Mouse (Mus musculus) macrophage (primary cell): ENCODE data around the gene Tmem14c. TPM values are rescaled to one million over a fixed set of nuclear protein-coding genes. Genes with fewer than 3 reads are reported as not detected.
"Not testable (repeated sequence)": the region's sequence is repeated elsewhere in the genome, so short reads cannot be mapped to it uniquely, and the experiment has no call there.

Experiments used
- H3K27ac ChIP-seq: fragments of 350-480 bp; formaldehyde crosslinking; 2 replicates; pipeline ENCODE4 v1.9.0; 2021
- H3K36me3 ChIP-seq: fragments of 350-480 bp; formaldehyde crosslinking; 2 replicates; pipeline ENCODE4 v1.9.0; 2021; ENCODE audit errors: inconsistent target
- H3K4me3 ChIP-seq: fragments of 350-480 bp; formaldehyde crosslinking; 2 replicates; pipeline ENCODE4 v1.9.0; 2021; ENCODE audit errors: inconsistent target
- H3K79me2 ChIP-seq: fragments of 350-480 bp; formaldehyde crosslinking; 2 replicates; pipeline ENCODE4 v1.9.0; 2021; ENCODE audit errors: inconsistent target
- WGBS: methylation state at CpG from one replicate; pipeline ENCODE4 v1.1.7; 2026; ENCODE audit warnings: inconsistent platforms; ENCODE audit not compliant: missing documents; 5-methylcytosine and 5-hydroxymethylcytosine counted together
- polyA plus RNA-seq: library from polyadenylated mRNA; stranded (reverse); fragments of 250-400 nt; gene quantifications from 3 replicates; pipeline ENCODE4 v1.2.4, GENCODE M21; 2018; ENCODE audit warnings: inconsistent platforms

Gene Tmem14c
- polyA plus RNA-seq, 1 experiment from 2014 or later = 94.0 TPM

DNA sequence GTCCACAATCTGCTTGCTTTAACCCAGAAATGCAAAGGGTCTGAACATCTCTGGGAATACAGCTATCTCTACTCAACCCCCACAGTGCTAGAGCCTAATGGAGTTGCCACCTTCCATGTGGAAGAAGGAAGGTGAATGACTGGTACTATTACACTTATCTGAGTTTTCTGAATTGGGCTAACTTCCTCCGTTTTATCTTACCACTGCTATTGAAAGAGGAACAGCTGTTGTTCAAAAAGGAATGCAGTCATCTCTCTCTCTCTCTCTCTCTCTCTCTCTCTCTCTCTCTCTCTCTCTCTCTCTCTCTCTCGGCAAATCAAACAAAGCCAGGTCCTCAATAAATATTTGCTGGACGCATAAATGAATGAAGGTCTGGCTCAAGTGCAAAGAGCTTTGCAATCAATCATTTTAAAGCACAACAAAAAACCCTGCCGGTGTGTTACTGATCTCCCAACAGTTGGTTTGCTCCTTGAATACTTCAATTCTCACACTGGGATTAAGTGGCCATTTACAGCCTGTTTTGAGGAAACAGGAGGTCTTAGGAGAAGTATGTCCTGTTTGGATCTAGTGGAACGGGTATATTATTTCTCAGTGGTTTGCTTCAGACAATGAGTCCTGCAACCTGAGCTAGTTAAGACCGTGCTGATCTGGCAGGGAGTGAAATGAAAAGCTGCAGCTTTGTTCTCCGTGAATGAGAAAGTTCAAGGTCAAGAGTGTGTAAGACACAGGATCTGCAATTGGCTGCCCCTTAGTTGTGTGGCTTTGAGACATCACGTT is 21.4 kb upstream of the Tmem14c start:
- no peaks in the 10 kb centered on the region for H3K36me3 ChIP-seq
- 50% methylated on average over 5 of the region's 8 CpGs for WGBS
- no peaks in the 10 kb centered on the region for H3K79me2 ChIP-seq
- H3K4me3 ChIP-seq = no peak overlapping the region
- H3K27ac ChIP-seq = no peak overlapping the region

DNA sequence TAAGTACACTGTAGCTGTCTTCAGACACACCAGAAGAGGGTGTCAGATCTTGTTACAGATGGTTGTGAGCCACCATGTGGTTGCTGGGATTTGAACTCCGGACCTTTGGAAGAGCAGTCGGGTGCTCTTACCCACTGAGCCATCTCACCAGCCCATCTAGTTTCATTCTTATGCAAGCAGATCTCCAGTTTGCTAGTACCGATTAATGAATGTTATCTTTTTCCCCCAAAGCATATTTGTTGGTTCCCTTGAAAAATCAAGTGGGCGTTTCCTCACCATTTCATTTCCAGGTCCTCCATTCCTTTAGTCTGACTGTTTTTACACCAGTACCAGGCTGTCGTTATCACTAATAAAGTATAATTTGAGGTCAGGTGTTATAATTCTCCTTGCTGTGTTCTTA is 17.6 kb upstream of the Tmem14c start:
- H3K79me2 ChIP-seq = peaks cover 24% of the 10 kb centered on the region
- not testable (repeated sequence) for H3K36me3 ChIP-seq, H3K4me3 ChIP-seq, H3K27ac ChIP-seq
- 95% methylated on average over 5 of the region's 5 CpGs for WGBS

DNA sequence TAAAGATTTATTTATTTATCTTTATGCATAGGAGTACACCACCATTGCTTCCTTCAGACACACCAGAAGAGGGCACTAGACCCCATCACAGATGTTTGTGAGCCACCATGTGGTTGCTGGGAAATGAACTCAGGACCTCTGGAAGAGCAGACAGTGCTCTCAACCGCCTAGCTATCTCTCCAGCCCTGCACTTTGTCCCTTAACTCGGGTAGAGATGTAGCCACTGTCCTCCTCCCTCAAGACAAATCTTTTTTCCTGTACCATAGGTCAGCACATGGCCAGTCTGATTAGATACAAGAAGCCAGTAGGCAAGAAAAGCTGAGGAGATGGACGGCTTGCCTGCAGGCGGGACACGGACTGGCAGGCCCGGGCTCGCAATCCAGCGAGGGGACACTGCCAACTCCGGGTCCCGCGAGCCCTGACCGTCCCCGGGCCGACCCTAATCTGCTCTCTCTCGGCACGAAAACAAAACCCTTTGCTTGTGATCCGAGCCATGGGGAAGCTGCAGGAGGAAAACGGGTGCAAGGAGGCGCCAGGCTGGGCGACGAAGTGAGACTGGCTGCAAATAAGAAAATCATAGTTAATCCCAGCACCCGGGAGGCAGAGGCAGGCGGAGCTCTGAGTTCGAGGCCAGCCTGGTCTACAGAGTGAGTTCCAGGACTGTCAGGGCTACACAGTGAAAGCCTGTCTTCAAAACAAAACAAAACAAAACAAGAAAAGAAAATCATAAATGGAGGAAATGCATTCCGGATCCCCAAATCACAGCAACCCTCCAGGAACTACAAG is 15.8 kb upstream of the Tmem14c start:
- Histone ChIP-seq H3K4me3 (peak overlapping the region; percentile 91), H3K79me2 (peaks cover 42% of the 10 kb centered on the region), H3K27ac (peak overlapping the region; percentile 96), H3K36me3 (peaks cover 1% of the 10 kb centered on the region; the same call in 1 of the 2 replicates)
- WGBS = under 1% methylated on average over 25 of the region's 25 CpGs

DNA sequence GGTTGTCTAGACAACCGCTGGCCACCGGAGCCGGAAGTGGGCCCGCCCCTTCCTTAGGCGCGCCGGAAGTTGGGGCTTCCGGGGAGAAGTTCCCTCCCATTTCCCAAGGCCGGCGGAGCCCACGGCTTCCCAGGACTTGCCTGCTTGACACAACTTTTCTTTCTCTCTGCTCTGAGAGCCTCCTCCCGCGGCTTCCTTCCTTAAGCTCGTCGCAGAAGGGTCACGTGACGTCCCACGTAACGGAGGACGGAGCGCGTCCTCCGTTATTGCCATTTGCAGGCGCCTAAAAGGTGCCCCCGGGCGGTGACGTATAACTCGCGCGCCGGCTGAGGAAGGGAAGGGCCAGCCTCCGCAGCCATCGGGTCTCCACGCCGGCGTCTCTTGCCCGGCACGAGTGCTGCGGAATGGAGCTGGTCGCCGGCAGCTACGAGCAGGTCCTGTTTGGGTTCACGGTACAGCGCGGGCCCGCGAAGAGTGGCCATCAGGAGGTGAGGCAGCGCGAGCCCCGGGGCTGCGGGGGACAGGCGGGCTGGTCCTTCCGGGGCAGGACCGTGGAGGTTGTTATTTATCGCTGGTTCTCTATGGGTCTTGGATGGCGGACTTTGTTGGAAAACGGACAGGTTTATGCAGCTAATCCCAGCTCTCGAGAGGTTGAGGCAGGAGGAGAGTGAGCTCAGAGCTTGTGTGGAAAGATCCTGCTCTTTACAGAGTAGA is 15.0 kb upstream of the Tmem14c start, which contains the start of gene Pak1ip1:
Gene Pak1ip1, plus strand, starts transcription at position 98 of the 714 bp plus-strand sequence.
- Histone ChIP-seq H3K4me3 (peak within 1 kb of the TSS; percentile 91), H3K27ac (peak within 1 kb of the TSS; percentile 96), H3K79me2 (peaks cover 49% of the 10 kb centered on the region), H3K36me3 (peaks cover 9% of the 10 kb centered on the region)
- 2% methylated on average over 58 of the region's 58 CpGs for WGBS

DNA sequence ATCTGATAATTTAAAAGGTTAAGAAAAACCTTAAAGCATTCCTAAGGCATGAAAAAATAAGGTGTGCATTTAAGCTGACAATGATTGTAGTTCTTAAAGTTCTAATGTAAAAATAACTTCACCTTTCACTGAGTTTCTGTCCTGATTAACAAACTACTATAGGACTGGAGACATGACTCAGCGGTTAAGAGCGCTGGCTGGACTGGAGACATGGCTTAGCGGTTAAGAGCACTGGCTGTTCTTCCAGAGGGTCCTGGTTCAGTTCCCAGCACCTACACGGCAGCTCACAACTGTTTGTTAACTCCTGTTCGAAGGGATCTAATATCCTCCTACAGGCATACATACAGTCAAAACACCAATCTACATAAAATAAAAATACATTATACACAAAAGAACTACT is 14.1 kb upstream of the Tmem14c start:
- H3K27ac ChIP-seq = no peak overlapping the region

DNA sequence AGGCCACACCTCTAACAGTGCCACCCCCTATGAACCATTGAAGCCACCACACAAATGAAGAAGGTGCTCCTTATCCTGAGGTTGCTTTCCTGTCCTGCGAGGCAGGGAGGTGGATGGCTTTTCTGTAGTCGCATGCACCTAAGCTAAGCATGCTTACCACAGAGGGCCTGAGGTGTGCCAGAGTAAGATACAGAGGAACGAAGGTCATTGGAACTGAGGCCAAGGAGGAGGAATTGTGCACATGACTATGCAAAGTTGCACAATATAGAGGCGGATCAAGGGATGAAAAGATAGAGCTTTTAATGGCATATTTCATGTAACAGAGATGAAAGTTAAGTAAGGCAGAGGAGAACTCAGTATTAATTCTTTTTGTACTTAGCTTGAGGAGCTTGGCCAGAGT is 9.8 kb upstream of the Tmem14c start:
- 92% methylated on average over 4 of the region's 4 CpGs for WGBS

More for the DNA sequence above, 14.1 kb upstream of the Tmem14c start:
- Histone ChIP-seq H3K4me3 (peak overlapping the region; percentile 91), H3K36me3 (peaks cover 17% of the 10 kb centered on the region), H3K79me2 (peaks cover 56% of the 10 kb centered on the region)
- WGBS = 64% methylated on average over 4 of the region's 5 CpGs

DNA sequence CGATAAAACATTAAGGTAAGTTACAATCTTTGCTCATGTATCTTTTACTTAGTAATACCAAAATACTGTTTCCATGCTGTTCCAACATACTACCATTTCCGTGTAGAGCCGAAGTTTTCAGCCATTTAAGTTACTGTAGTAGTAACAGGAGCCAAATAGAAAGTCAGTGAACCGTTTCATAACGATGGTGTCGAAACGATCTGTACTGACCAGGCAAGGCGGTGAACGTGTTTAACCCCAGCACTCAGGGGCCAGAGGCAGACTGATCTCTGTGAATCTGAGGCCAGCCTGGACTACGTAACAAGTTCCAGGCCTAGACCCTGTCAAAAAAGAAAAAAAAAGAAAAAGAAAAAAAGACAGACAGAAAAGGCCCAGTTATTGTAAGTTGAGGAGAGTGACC is 7.8 kb upstream of the Tmem14c start:
- 93% methylated on average over 10 of the region's 10 CpGs for WGBS
- Histone ChIP-seq H3K36me3 (peaks cover 72% of the 10 kb centered on the region), H3K79me2 (peaks cover 35% of the 10 kb centered on the region), H3K27ac (no peak overlapping the region), H3K4me3 (no peak overlapping the region)

More for the DNA sequence above, 9.8 kb upstream of the Tmem14c start:
- peaks cover 55% of the 10 kb centered on the region for H3K79me2 ChIP-seq
- peaks cover 54% of the 10 kb centered on the region for H3K36me3 ChIP-seq
- H3K27ac ChIP-seq = no peak overlapping the region
- H3K4me3 ChIP-seq = no peak overlapping the region

DNA sequence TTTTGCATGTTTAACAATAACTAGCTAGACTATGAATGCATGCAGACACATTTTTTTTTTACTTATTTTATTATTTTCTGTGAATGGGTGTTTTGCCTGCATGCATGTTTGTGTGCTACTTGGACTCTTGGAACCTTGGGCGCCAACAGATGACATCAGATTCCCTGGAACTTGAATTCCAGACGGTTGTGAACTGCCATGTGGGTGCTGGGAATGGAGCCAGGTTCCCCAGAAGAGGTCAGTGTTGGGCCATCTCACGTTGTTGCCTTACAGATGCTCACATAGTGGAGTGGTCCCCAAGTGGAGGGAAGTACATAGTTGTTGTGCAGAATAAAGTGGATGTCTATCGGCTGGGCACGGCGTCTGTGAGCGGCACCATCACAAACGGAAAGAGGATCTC is 7.1 kb upstream of the Tmem14c start:
- Histone ChIP-seq H3K4me3 (no peak overlapping the region), H3K27ac (no peak overlapping the region), H3K36me3 (peaks cover 74% of the 10 kb centered on the region), H3K79me2 (peaks cover 28% of the 10 kb centered on the region)
- 88% methylated on average over 8 of the region's 8 CpGs for WGBS

DNA sequence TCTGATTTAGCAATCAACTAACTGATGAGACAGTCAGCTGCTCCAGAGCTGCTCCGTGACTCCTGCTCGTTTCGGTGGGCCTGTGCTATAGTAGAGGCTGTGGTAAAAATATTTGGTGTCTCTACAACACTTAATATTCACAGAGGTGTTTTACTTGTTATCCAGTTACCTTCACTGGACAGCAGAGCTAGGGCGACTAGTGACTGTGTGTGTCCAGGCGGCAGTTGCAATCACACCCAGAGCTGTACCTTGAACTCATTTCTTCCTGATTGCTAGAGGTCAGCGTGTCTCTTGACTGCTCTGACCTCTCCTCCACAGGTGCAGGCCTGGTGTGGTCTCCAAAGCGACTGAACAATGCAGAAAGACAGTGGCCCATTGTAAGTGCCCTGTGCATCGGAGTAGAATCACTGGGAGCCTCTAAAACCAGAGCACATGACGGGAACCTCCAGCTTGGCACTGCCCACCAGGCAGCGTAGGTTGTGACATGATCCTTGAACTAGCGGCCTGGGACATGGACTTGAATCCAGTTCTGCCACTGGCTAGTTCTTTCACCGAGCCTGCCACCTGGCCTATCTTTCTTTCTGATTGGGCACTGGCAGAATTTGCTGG is 809 bp downstream of the Tmem14c start:
- Histone ChIP-seq H3K4me3 (peak overlapping the region; percentile 83), H3K79me2 (peaks cover 47% of the 10 kb centered on the region), H3K36me3 (peaks cover 34% of the 10 kb centered on the region), H3K27ac (peak overlapping the region; percentile 80)
- 49% methylated on average over 12 of the region's 12 CpGs for WGBS

DNA sequence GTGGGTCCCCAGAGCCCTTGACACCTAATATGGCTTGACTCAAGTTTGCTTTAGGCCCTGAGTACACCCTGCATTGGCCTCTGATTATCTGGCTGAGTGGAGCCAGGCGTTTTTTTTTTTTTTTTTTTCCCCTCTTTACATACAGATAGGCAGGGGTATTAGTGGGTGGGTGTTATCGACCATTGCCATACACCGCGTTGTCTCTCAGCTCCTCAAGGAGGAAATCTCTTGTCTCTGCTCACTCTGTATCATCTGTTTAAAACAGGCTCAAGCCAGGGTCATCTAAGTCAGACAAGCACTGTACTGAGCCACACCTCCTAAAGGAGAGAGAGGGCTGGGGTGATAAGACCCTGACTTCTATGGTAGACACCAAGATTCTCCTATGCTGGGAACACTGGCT is 1.7 kb downstream of the Tmem14c start:
- H3K4me3 ChIP-seq = no peak overlapping the region
- peaks cover 47% of the 10 kb centered on the region for H3K79me2 ChIP-seq
- WGBS = 94% methylated on average over 3 of the region's 4 CpGs
- H3K36me3 ChIP-seq = peaks cover 34% of the 10 kb centered on the region
- H3K27ac ChIP-seq = no peak overlapping the region

DNA sequence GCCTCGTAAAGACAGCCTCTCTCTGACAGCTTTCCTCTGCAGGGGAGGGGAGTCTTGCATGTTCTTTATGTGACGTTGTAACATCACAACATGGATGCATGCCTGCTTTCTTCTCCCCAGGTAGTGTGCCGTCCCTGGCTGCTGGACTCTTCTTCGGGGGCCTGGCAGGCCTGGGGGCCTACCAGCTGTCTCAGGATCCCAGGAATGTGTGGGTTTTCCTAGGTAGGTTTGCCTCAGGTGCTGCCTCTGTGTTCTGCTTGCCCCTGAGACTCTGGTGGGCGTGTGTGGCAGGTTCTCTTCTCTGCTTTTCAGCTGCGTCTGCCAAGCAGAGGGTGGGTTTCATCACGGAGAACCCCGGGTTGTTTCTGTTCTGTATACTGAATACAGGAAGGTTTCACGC is 2.1 kb downstream of the Tmem14c start:
- 92% methylated on average over 9 of the region's 9 CpGs for WGBS
- peaks cover 47% of the 10 kb centered on the region for H3K79me2 ChIP-seq
- no peak overlapping the region for H3K4me3 ChIP-seq
- no peak overlapping the region for H3K27ac ChIP-seq
- peaks cover 34% of the 10 kb centered on the region for H3K36me3 ChIP-seq

DNA sequence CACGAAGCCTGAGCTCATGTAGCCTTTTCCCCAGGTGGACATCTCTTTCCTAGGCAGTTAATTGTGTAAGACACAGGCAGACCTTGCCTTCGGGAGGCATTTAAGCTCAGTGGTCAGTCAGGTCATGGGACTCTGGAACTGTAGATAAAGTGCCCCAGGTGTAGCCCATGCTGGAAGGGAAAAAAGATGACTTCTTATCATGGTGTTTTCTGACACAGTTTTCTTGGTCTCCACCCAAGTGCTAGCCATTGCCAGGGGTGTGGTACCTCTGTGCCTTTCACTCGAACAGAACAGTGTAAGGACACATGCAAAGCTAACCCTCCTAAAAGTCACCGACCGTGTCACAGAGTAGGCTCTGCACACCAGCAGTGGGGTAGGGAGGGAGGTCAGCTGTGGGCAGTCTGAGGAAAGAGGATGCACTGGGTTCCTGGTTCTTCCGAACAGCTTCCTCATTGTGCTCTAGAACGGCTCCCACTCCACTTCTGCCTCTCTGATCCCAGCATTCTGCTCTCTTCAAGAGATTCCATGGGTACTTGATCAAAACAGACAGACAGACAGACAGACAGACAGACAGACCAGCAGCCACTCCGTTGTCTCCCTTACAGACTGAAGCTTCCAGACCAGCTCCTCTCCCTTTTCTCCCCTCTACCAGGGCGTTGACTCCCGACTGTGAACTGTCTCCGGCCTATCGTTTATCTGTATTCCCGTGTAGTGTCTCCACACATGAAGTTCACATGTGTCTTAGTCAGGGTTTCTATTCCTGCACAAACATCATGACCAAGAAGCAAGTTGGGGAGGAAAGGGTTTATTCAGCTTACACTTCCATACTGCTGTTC is 2.9 kb downstream of the Tmem14c start:
- Histone ChIP-seq H3K79me2 (peaks cover 47% of the 10 kb centered on the region), H3K4me3 (no peak overlapping the region), H3K27ac (no peak overlapping the region), H3K36me3 (peaks cover 39% of the 10 kb centered on the region)
- 79% methylated on average over 12 of the region's 13 CpGs for WGBS

DNA sequence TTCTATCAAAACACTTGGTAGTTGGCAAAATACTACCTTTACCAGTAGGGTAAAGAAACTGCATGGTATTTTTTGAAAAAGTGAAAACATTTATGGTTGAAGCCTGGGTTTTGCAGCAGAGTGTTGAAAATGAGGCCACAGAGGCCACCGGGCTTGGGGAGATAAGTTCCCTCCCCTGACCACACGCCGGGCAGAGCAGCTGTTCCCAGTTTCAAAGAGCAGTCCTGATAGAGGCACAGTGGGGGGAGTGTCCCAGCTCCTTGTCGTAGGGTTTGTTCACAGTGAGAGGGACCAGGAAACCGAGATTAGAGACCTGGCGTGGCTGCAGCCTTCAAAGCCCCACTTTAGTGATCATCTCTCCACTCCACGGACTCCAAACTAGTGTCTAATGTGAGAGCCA is 4.4 kb downstream of the Tmem14c start:
- peaks cover 39% of the 10 kb centered on the region for H3K36me3 ChIP-seq
- 94% methylated on average over 7 of the region's 7 CpGs for WGBS
- no peak overlapping the region for H3K27ac ChIP-seq
- no peak overlapping the region for H3K4me3 ChIP-seq
- H3K79me2 ChIP-seq = peaks cover 47% of the 10 kb centered on the region
